Mouse (Mus musculus): ENCODE measurements around the gene Leng9. TPM values are rescaled to one million over a fixed set of nuclear protein-coding genes. Genes with fewer than 3 reads are reported as not detected.

Gene Leng9
- total and polyA plus RNA-seq, 3 experiments = 1.5 to 1.7 TPM; not detected in 1

DNA sequence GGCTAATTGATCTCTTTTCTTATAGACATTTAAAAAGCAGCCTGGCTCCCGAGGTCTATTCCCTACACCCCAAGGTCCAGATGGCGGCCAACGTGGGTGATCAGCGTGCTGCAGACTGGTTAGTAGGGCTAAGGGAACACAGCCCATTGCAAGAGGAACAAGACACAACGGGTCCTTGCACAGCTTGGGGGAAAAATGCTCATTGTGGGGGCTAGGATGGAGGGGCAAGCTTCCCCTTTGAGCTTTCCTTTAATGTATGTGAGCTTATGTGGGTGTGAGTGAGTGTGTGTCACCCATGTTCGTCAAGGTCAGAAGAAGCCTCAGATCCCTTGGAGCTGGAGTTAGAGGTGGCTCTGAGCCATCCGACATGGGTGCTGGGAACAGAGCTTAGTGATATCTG is 11.5 kb downstream of the Leng9 start:
- Histone ChIP-seq H3K9me3 (replicated peaks; ENCODE audit: insufficient read depth, low read length) (no peaks in the 10 kb centered on the region), H3K36me3 (ENCODE audit: control insufficient read depth in 1 of 2, insufficient read depth in 2 of 2, low read length in 2 of 2) (peaks cover 5 to 11% of the 10 kb centered on the region in 2 experiments), H3K4me1 (ENCODE audit: control insufficient read depth in 1 of 2, insufficient read depth in 2 of 2, low read length in 2 of 2) (peaks cover 0 to 13% of the 10 kb centered on the region in 2 experiments; a peak in 3 of 4 replicates), H3K27ac (ENCODE audit: control insufficient read depth, low read depth, low read length) (no peak overlapping the region), H3K79me2 (ENCODE audit: control insufficient read depth, insufficient read depth, low read length, poor library complexity) (peaks cover 32% of the 10 kb centered on the region), H3K4me3 (ENCODE audit: control insufficient read depth in 1 of 2, insufficient read depth in 1 of 2, low read depth in 2 of 2, low read length in 2 of 2) (no peak overlapping the region), H3K9ac (ENCODE audit: control insufficient read depth, low read depth, low read length, poor library complexity, severe bottlenecking) (no peak overlapping the region), H3K27me3 (ENCODE audit: control insufficient read depth in 1 of 2, insufficient read depth in 2 of 2, low read length in 2 of 2) (no peaks in the 10 kb centered on the region)
- TF ChIP-seq ZKSCAN1 (IDR thresholded peaks at IDR 0.05; ENCODE audit: low read depth, low read length) (no peak), TAL1 (IDR thresholded peaks at IDR 0.05; ENCODE audit: low read length) (no peak), RCOR1 (IDR thresholded peaks at IDR 0.05; ENCODE audit: low read depth, low read length) (no peak), CHD1 (IDR thresholded peaks at IDR 0.05; ENCODE audit: low read depth, low read length) (no peak), GABPA (IDR thresholded peaks at IDR 0.05; ENCODE audit: low read depth, low read length) (no peak), RAD21 (IDR thresholded peaks at IDR 0.05; ENCODE audit: low read depth, low read length) (no peak), NRF1 (IDR thresholded peaks at IDR 0.05; ENCODE audit: insufficient read depth, low read depth, low read length, poor library complexity, severe bottlenecking) (no peak)
- DNase-seq (ENCODE audit: low read depth, low spot score) = no peak

DNA sequence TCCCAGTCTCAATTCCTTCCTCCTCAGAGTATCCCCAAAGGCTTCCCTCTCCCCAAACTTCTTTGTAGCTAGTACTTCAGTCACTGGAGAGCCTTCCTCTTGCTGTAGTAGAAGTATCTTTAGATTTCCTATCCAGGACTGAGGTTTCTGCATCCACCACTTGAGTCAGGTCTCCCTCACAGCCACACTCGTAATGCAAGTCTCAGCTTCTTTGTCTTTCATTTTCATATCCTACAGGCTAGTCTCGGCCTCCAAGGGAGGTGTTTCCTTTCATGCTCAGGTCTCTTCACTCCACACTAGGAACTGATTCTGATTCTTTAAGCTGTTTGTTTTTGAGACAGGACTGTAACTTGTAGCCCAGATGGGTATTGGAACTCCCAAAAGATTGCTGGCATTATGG is 12.0 kb downstream of the Leng9 start:
- no peak for DNase-seq (ENCODE audit: low read depth, low spot score)
- peak overlapping the region in 1 of 2 experiments; percentile 78; a peak in 2 of 4 replicates for H3K4me3 ChIP-seq (ENCODE audit: control insufficient read depth in 1 of 2, insufficient read depth in 1 of 2, low read depth in 2 of 2, low read length in 2 of 2)
- H3K27me3 ChIP-seq (ENCODE audit: control insufficient read depth in 1 of 2, insufficient read depth in 2 of 2, low read length in 2 of 2) = no peaks in the 10 kb centered on the region
- TF ChIP-seq SMC3 (IDR thresholded peaks at IDR 0.05; ENCODE audit: low read depth, low read length) (no peak), ZNF384 (IDR thresholded peaks at IDR 0.05; ENCODE audit: low read depth, low read length) (no peak), RAD21 (IDR thresholded peaks at IDR 0.05; ENCODE audit: low read depth, low read length) (no peak), CTCF (IDR thresholded peaks at IDR 0.05 in 2 of 3, conservative IDR thresholded peaks at IDR 0.05 in 1 of 3; ENCODE audit: control insufficient read depth in 1 of 3, insufficient read depth in 1 of 3, low read depth in 2 of 3, low read length in 3 of 3, poor library complexity in 1 of 3, severe bottlenecking in 1 of 3) (no peak), MAZ (IDR thresholded peaks at IDR 0.05; ENCODE audit: low read depth, low read length) (no peak), E2F4 (IDR thresholded peaks at IDR 0.05; ENCODE audit: borderline replicate concordance, low read depth, low read length) (no peak), POLR2AphosphoS5 (IDR thresholded peaks at IDR 0.05; ENCODE audit: borderline replicate concordance, low read depth, low read length) (no peak), HCFC1 (IDR thresholded peaks at IDR 0.05; ENCODE audit: low read depth, low read length) (no peak), ZC3H11A (IDR thresholded peaks at IDR 0.05; ENCODE audit: low read depth, low read length) (no peak), MXI1 (IDR thresholded peaks at IDR 0.05; ENCODE audit: low read depth, low read length) (no peak), TCF12 (IDR thresholded peaks at IDR 0.05; ENCODE audit: low read depth, low read length) (no peak), SIN3A (IDR thresholded peaks at IDR 0.05; ENCODE audit: low read length) (no peak), TBP (IDR thresholded peaks at IDR 0.05; ENCODE audit: low read depth, low read length) (no peak), CHD1 (IDR thresholded peaks at IDR 0.05; ENCODE audit: low read depth, low read length) (no peak), ZMIZ1 (IDR thresholded peaks at IDR 0.05; ENCODE audit: low read depth, low read length) (no peak), UBTF (IDR thresholded peaks at IDR 0.05; ENCODE audit: borderline replicate concordance, insufficient read depth, low read depth, low read length) (no peak), MYC (IDR thresholded peaks at IDR 0.05; ENCODE audit: low read depth, low read length) (no peak), CHD2 (IDR thresholded peaks at IDR 0.05; ENCODE audit: low read length) (no peak)
- H3K36me3 ChIP-seq (ENCODE audit: control insufficient read depth in 1 of 2, insufficient read depth in 2 of 2, low read length in 2 of 2) = peaks cover 5 to 11% of the 10 kb centered on the region in 2 experiments
- H3K9me3 ChIP-seq (replicated peaks; ENCODE audit: insufficient read depth, low read length) = no peaks in the 10 kb centered on the region
- peaks cover 0 to 13% of the 10 kb centered on the region in 2 experiments; a peak in 3 of 4 replicates for H3K4me1 ChIP-seq (ENCODE audit: control insufficient read depth in 1 of 2, insufficient read depth in 2 of 2, low read length in 2 of 2)
- H3K79me2 ChIP-seq (ENCODE audit: control insufficient read depth, insufficient read depth, low read length, poor library complexity) = peaks cover 32% of the 10 kb centered on the region
- H3K9ac ChIP-seq (ENCODE audit: control insufficient read depth, low read depth, low read length, poor library complexity, severe bottlenecking) = peak overlapping the region; percentile 88
- no peak overlapping the region for H3K27ac ChIP-seq (ENCODE audit: control insufficient read depth, low read depth, low read length)

Measured in MEL (cell line).